Mouse (Mus musculus): Measurements from ENCODE around the gene Fxyd3. TPM values are rescaled to one million over a fixed set of nuclear protein-coding genes. Genes with fewer than 3 reads are reported as not detected.

Fxyd3 gene
- polyA plus RNA-seq, 1 experiment = 1.8 TPM

Other genes starting within 250 kb of the Fxyd3 start
- gene Ffar3, start 220.5 kb downstream of the Fxyd3 start, polyA plus RNA-seq (2012; rRNA removed) = not detected in 2 replicates
- gene Ffar1, start 215.1 kb downstream of the Fxyd3 start, polyA plus RNA-seq (2012; rRNA removed) = not detected in 2 replicates
- gene Cd22, start 196.4 kb downstream of the Fxyd3 start, polyA plus RNA-seq (2012; rRNA removed) = 0.66 and 0.78 TPM in 2 replicates
- gene Mag, start 161.8 kb downstream of the Fxyd3 start, polyA plus RNA-seq (2012; rRNA removed) = 208 and 271 TPM in 2 replicates
- gene Hamp2, start 152.0 kb downstream of the Fxyd3 start, polyA plus RNA-seq (2012; rRNA removed) = not detected in 2 replicates
- gene Hamp, start 132.7 kb downstream of the Fxyd3 start, polyA plus RNA-seq (2012; rRNA removed) = not detected in 2 replicates
- gene Usf2, start 119.9 kb downstream of the Fxyd3 start, polyA plus RNA-seq (2012; rRNA removed) = 194 and 251 TPM in 2 replicates
- gene Lsr, start 103.2 kb downstream of the Fxyd3 start, polyA plus RNA-seq (2012; rRNA removed) = 10.3 and 12.7 TPM in 2 replicates
- gene Fam187b, start 102.9 kb downstream of the Fxyd3 start, polyA plus RNA-seq (2012; rRNA removed) = 0.21 and 0.26 TPM in 2 replicates
- 37.6 and 40.5 TPM in 2 replicates for gene Fxyd5, start 34.2 kb downstream of the Fxyd3 start, polyA plus RNA-seq (2012; rRNA removed)
- 188 and 275 TPM in 2 replicates for gene Fxyd7, start 25.2 kb downstream of the Fxyd3 start, polyA plus RNA-seq (2012; rRNA removed)
- gene Fxyd1, start 19.5 kb downstream of the Fxyd3 start, polyA plus RNA-seq (2012; rRNA removed) = 127 and 169 TPM in 2 replicates
- gene Lgi4, start 17.4 kb downstream of the Fxyd3 start, polyA plus RNA-seq (2012; rRNA removed) = 28.1 and 31.7 TPM in 2 replicates
- 3.3 and 4.0 TPM in 2 replicates for gene Hpn, start 38.6 kb upstream of the Fxyd3 start, polyA plus RNA-seq (2012; rRNA removed)
- 627 and 752 TPM in 2 replicates for gene Scn1b, start 50.3 kb upstream of the Fxyd3 start, polyA plus RNA-seq (2012; rRNA removed)
- gene Gramd1a, start 79.2 kb upstream of the Fxyd3 start, polyA plus RNA-seq (2012; rRNA removed) = 174 and 186 TPM in 2 replicates
- not detected in 2 replicates for gene Scgb2b2, start 213.8 kb upstream of the Fxyd3 start, polyA plus RNA-seq (2012; rRNA removed)
- gene Scgb1b2, start 215.1 kb upstream of the Fxyd3 start, polyA plus RNA-seq (2012; rRNA removed) = not detected in 2 replicates

Measured in frontal cortex, adult 2 months (tissue).